Mouse (Mus musculus) thymus, adult 18-20 months (tissue): Measurements from ENCODE around the gene Col5a1.

Experiments
- DNase-seq, 2 experiments: peaks; one replicate each; pipeline ENCODE4 v3.0.0; 2022; ENCODE audit warnings: mixed read lengths in 2 of 2

The Col5a1 gene

DNA sequence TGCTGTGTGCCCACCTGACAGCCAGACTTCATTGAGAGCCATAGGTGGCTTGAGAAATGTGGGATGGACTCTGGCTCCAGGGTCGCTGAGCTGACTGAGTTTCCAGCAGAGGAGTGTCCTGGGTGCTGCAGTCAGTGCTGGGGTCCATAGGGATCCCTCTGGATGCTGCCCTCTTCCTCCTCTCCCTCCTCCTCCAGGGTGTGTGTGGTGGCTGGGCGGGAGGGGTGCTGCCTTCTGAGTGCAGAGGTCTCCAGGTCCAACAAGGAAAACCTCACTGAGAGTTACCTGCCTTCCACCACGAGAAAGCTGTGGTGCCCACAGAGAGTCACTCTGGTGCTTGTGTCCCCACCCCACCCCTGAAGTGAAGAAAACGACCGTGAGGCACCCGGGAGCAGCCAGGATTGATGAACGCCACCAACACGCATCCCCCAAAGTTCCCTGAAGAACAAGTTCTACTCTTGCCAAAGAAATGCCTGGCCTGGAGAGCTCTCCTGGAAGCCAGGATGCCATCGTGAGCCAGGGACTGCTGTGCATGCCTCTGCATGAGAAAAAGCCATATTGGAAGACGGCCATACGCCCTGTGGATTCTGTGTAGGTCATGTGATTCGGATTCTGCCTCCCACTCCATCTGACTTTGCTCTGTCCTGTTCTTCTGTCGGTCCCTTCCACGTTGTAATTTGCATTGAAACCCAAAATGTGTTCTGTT is 152.3 kb downstream of the Col5a1 start:
- no peak for DNase-seq

DNA sequence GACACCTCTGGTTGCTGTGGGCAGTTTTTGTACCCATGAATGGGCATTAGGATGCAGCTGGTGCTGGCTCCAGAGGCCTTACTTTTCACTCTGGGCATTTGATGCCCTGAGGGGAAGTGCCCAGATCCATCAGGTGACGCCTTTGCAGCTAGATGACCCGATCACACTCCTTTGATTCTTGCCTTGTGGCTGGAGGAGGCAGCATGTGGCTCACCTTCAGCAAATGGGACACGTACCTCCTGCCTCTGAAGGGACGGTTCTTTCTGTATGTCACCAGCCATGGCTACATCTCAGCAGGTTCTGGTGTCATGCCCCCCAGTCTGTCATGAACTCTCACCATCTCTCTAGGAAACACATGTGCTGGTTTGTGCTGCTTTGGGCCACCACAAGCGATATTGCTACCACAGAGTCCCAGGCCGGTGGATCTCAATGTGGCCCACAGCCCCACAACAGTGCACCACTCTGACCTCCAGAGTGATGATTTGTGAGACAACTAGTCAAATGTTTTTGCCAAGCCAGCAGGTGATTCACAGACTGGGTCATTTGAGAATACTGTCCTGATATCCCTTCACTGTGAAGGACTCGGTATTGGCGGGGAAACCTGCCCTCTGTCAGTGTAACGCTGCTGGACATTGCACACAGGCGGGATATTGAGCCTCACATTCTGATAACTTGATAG is 153.6 kb downstream of the Col5a1 start:
- DNase-seq, result no peak

DNA sequence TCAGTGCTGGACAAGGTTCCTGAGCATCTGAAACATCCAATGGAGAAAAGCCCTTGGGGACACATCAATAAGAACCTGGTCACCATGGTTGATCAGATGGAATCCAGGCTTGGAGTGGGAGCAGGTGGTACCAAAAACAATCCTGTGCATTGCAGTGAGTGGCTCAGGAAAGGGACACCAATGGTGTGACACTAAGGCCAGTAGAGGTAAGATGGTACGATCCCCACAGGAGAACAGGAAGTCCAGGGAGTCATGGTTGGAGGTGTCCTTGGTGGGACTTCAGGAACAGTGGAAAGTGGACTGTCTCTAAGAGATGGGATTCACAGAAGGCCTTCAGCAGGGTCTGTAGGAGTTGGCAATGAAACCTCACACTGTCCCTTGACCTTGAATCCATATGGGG is 154.2 kb downstream of the Col5a1 start:
- no peak for DNase-seq

DNA sequence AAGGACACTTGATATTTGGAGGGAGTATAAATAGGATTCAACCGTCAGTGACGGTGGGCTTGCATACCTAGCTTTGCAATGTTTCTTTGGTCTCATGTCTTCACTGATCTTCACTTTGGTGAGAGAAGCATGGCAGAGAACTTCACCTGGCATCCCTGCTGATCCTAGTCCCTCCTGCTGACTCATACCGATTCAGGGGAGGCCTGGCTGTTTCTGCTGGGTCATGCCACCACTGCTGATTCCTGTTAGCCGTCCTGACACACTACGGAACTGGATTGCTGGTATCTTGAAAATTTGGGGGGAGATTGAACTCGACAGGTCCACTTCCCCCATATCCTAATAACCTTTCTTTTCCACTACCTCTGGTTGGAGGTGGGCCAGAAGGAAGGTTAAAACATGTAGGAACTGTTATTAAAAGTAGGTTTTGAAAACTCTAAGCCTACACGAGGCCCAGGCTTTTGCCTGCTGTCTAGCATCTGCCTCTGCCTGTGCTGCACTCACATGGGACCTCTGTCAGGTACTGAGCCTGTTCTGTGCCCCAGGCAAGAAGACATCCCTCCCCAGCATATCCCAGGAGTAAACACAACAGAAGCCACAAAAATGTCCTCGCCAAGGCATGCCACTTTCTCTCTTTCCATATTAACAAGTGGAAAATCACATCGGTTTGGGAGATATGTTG is 158.8 kb downstream of the Col5a1 start:
- DNase-seq, result no peak

DNA sequence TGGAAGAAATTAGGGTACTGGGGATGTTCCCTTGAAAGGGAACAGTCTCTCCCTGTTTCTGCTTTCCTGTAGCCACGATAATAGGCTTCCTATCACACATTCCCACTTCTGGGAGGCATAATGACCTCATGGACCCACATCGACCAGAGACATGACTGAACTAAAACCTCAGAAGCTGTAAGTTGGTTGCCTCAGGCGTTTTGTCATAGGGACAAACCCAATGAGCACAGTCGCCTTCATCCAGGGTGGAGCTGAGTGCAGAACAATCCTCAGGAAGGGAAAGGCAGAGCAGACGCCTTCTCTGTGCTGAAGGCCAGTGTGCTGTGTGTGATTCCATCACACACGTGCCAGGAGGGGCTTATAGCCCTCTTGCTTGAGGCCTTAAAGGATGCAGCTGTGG is 160.1 kb downstream of the Col5a1 start:
- no peak for DNase-seq

DNA sequence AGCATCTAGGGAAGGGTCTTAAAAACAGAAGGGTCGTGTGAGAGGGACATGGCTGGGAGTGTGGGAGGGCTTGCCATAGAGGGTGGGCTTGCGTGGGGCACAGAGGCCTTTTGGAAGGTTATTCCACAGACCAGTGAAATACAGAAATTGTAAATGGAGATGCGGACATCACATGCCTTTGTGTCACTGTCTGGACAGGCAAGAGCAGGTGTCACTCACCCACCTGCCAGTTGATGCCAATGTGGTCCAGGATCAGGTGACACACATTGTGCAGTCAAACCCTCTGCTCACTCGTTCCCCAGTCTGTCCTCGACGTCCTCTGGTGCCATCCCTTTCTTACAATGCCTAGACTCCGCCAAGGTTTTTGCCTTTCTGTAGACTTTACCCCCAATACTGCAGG is 160.9 kb downstream of the Col5a1 start:
- no peak for DNase-seq

DNA sequence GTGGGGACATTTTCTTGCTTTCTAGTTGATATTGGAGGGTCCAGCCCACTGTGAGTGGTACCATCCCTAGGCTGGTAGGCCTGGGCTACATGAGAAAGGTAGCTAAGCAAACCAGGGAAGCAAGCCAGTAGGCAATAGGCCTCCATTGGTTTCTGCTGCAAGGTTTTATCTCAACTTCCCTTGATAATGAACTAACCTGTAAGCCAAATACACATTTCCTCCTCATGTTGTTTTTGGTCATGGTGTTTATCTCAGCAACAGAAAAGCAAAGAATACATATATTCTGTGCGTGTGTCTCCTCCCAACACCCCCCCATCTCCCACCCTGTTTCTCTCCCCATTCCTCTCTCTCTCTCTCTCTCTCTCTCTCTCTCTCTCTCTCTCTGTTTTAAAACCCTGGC is 173.7 kb downstream of the Col5a1 start:
- no peak for DNase-seq

DNA sequence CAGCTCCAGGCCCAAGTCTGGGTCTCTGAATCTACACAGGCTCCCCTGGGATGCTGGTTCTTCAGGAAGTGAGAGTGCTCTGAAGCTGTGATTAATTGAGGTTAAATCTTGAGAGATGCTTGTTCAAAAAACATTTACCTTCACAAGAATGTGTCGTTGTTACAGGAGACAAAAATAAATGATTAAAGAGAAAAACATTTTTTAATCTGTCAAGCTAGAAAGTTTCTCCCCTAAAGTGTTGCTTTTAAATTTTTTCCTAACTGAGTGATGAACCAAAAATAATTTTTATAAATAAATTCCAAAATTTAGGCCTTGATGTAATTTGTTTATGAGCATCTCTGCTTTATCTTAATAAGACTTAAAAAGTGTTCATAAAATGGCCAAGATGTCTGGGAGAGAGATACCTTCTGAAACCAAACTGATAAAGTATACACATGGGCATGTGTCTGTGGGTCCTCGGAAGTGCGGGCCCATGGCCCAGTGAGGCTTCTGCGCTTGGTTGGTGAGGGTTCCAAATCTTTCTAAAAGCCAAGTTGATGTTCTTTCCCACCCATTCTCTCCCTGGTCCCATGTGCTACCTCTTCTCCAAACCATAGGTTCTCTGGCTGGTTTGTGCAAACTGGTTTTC is 177.6 kb downstream of the Col5a1 start:
- no peak for DNase-seq

DNA sequence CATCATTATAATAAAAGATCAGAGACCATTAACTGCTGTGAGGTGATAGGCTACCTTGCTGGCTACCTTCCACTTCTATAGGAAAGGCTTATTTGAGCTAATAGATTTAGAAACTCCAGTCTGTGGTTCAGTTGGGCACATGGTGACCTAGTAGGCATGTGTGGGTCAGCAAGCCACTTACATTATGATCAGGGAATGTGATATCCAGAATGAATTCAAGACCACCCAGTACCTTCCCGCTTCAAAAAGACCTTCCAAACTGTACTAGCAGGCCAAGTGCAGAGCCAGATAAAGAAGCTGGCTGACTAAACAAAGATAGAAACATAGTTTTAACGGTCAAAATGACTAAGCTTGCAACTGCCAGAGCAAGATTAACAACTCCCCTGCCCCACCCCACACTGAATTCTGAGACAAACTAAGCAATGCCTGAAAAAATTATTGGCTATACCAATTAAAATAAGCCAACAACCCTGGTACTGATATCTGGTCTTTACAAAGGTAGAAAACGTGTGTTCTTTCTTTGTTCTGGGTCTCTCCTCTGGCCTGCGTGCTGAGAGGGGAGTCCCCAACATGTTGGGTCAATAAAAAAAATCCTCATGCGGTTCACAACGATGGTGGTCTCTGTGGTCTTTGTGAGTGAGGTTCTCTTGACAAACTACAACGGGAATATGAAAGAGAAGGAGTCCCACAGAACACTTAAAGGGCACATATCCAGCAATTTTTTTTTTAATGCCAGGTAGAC is 178.3 kb downstream of the Col5a1 start:
- no peak for DNase-seq

DNA sequence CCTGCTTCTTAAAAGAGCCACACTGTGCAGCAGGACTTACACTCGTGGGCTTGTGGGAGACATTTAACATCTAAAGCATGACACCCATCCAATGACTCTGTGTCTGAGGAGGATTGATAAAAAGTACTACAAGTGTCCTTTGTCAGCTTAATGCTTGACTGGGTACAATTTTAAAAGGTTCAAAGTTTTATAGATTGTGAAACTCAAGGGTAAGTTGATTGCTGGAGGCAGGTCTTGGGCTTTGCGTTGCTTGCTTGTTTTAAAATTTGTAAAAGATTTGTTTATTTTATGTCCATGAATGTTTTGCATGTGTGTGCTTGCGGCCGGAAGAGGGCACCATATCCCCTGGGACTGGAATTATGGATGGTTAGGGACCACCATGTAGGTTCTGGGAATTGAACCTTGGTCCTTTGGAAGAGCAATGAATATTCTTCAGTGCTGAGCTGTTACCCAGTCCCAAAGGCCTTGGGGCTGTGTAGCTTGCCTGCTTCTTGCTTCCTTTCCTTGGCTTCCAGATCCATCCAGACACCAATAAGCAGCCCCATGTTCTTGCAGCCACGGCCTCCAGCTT is 178.9 kb downstream of the Col5a1 start:
- DNase-seq, result no peak

DNA sequence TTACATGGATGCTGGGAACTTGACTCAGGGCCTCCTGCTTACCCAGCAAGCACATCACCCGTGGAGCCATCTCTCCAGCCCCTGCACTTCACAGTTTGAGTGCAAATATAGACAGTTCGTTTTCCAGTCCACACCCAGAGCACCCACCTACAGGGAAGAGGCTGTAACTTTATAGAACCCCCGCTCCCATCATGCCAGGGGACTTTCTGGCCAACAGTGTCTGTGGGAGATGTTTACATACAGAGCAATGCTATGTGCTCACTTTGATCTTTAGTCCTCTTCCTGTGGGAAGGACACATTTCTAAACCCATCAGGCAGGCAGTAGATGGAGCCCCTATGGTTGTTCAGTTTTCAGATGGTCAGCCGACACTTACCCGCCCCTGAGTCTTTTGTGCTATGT is 180.5 kb downstream of the Col5a1 start:
- no peak for DNase-seq

DNA sequence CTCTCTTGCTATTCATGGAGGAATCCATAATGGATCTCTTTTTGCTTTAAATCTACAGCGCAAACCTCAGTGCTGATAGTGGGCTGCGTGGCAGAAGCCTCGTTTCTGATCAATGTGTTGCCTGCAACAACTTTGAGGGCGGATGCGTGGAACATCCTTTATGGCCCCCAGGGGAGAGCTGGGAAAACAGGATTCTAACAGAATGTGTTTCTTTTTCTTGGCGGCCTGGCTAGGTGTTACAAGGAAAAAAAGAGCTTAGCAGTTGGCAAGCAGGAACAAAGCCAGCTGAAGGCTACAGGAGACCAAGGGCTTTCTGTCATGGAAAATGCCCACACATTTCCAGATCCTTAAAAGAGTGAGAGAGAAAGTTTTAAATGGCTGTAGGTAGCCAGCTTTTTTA is 180.9 kb downstream of the Col5a1 start:
- DNase-seq, result no peak

DNA sequence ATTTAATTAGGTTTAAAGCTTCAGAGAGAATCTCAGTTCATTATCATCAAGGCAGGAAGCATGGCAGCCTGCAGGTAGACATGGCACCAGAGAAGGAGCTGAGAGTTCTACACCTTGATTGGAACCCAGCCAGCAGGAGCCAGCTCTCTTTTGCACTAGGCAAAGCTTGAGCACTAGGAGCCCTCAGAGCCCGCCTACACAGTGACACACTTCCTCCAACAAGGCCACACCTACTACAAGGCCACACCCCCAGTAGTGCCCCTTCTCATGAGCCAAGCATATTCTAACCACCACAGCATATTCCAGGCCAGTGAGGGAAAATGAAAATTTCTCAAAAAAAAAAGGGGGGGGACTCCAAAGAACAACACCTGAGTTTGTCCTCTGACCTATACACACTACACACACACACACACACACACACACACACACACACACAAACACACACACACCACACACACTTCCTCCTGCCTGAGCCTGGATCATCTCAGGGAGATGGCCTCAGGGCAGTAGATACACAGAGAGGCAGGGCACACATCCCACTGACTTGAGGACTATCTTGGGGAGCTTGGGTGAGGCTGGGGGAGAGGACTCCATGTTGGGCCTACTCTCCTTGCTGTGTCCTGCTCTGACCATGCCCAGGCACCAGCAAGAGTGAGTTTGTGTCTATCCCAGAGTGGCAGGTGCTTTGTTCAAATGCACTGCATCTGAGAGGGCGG is 181.8 kb downstream of the Col5a1 start:
- no peak for DNase-seq

DNA sequence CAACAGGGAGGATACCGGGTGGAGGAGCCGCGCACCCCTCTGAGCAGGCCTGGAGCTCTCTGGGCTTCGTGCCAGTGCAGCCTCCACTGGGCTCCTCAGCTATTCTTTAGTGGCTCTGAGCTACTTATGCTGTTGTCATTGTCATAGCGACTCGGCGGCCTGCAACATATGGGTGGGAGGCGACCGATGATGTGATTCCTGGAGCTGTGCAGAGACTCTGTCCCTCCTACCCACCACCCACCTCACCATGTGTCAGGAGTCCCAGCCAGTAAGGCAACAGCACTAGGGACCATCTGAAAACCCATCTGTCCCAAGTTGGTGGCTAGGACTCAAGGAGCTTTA is 182.3 kb downstream of the Col5a1 start:
- no peak for DNase-seq

DNA sequence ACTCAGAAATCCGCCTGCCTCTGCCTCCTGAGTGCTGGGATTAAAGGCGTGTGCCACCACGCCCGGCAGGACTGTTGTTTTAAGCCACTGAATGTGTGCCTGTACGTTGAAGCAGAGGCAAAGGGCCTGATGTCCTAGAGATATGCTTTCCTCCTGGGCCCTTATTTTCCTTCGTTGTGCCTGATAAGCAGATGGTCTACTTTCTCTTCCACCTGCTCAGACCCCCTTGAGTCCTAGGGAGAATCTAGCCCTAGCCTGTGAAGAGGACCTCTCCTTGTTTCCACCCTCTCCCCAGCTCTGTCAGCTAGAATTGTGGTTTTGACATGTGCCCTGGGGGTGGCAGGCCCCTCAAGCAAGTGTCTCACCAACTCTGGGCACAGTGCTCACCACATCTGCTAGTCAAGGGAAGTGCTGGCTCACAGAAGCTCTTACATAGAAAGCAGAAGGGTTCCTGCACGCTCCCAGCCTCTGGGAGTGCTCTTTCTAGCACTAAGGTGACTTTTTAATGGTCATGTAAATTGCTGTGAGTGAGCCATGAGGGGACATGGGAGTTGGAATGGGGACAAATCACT is 189.5 kb downstream of the Col5a1 start:
- no peak for DNase-seq

DNA sequence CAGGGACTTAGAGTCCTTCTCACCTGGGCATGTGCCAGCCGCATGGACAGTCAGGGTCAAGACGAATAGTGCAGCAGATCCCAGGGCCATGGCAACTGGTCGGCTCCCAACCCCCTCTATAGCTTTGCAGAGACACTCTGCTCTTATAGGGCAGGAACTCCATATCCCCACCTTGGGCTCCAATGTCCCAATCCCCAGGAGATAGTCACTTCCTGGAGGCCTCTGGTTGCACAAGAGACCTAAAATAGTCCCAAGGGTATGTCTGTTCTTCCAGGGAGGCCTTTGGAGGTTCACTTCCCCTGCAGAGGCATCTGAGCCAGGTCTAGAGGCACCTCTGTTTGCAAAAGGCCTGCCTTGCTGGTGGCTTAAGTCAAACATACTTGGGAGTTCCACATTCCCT is 198.5 kb downstream of the Col5a1 start, which contains the start of gene Fcnb:
Gene Fcnb (minus strand): TSS at position 118 of the 400 bp plus-strand sequence.
- DNase-seq, result no peak

DNA sequence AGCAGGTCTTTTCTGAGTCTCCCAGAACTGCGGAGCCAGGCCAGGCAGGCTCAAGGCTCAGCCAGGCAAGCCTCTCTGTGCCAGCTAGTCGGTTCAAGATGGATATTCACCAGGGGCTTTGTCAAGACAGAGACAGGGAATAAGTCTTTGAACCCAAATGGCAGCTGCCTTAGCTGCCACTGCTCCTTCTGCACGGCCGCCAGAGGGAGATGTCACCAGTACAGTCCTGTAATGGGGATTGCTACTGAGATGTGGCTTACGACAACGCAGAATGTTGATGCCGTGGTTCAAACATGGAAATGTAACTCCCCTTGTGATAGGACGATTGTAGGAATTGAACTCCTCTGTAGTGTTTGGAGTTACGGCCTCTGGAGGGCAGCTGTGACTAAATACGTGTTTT is 199.9 kb downstream of the Col5a1 start:
- DNase-seq, result no peak

DNA sequence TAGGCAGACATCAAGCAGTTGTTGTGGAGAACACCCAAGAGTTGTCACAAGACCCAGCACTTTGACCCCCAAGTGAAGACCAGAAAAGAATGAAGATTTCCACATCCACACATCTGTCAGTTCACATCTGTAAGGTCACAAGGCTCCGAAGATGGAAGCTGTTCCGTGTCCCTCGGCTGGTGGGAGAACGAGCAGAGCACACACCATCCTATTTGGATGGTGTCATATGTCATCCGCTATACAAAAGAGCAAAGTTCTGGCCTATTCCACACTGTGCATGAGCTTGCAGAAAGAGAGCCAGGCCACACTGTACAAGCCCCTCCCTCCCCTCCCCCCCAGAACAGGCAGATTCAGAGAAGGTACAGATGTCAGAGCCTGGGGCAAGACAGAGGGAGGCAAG is 202.9 kb downstream of the Col5a1 start:
- no peak for DNase-seq
